Mouse (Mus musculus) cerebellum, adult 9-11 months (tissue): Measurements from ENCODE around the gene Ikzf1.

Experiments used
- DNase-seq: peaks from one replicate; pipeline ENCODE4 v3.0.0; 2022

The Ikzf1 gene

DNA sequence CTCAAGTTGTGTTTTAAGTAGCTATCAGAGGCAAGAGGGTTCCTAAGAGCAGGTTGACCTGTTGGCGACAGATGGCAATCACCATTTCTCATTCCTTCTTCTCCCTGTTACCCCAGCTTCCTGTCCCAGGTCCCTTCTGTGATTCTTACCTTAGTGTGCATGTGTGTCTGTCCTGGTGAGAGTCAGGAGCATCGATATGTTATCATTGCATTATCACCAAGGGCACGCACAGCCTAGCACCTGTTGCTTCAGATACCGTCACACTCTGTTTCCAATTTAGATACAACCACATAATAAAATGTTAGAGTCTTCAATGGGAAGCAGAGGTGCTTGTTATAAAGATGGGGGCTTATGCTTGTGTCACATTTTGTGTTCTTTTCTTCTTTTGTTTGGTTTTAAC lies 87.4 kb downstream of the Ikzf1 start:
- no peak for DNase-seq

DNA sequence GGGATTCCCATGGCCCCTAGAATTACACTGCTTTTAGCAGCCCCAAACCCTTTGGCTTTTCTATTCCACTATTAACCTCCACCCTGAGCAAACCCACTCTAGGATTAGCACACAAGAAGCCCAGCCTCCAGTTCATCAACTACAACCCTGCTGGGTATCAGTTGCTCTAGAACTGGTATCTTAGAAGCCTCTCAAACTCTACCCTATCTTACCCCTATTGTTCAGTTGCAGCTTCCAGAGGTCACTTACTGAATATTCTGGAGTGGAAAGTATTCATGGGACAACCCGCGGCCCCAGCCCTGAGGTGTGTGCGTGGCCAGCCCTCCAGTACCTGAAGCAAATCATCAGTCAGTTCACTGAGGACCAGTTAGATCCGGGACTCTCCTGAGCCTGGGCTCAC lies 89.6 kb downstream of the Ikzf1 start:
- no peak for DNase-seq

DNA sequence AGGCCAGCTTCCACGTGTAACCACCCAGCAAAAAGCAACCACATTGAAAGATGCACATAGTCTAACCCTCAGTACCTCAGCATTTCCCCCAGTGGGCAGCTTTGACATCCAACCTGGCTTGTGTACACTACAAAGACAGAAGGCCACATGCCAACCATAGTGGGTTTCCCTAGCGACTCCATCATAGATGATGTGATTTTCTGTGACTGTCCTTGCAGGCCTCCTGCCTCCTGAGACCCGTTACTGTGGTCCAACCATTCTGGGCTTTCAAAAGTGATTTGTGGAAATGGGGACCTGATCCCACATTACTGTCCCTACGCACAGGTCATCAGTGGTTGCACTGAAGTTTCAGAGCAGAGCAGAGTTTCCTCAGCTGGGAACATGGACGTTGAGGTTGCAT lies 90.1 kb downstream of the Ikzf1 start:
- no peak for DNase-seq

DNA sequence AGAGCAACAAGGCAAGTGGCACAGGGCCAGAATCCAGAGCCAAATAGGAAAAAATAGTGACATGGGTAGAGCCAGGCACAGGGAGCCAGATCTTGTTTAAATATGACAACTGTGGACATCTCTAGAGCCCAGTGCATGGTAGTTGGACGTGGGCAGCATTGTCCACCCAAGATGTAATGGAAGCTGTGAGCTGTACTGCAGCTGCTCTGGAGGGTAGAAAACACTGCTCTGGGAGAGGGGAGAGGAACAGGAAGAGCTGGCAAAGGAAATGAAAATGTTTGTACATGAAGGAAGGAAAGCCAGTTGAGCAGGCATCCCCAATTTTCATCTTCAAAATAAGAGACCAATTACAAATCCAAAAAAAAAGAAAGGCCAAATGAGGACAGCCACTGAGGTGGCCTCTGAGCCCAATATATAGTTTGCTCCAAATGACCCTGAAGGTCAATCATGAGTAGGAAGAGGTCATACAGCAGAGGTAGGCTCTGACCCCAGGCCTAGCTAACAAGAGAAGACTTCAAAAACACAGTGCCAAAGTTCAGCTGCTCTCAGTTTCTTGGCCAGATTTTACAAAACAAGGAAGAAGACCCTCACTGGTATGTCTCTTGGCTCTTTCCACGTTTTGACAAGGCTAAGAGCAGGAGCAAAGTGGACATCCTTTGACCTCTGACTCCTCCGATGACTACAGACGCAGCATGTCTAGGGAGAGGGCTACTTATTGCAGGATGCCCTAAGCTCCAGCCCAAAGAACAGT lies 91.4 kb downstream of the Ikzf1 start:
- DNase-seq, result no peak

DNA sequence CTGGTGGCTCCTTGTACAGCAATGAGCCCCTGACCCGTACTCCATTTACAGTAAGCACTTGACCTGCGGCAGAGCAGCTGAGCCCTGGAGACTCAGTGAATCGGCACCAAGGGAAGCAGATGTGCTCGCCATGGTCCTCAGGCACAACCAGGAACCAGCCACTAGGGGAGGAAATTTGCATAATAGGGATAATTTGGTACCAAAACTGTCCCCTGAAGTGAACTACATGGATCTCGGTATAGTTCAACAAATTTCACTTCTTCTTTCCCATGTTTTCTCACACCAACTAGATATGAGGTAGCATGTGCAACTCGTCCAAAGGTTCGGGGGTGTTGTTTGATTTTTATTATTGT lies 92.0 kb downstream of the Ikzf1 start:
- DNase-seq, result no peak

DNA sequence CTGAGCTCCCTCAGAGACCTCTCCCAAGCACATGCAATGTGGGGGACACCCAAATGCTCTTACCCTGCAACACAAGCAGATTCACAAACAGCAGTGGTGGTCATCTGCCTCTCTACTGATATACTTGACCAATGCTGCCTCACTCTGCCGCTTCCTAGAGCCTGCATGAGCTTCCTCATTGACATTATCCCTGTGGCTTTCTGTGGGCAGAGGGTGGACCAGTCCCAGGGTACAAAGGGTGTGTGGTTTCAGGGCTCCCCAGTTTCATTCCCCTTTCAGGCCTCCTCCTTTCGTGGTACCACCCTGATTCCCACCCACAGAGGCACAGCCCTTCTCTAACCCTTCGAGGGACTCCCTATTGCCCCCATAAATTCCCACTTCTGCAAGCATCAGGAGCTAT lies 92.4 kb downstream of the Ikzf1 start:
- no peak for DNase-seq

DNA sequence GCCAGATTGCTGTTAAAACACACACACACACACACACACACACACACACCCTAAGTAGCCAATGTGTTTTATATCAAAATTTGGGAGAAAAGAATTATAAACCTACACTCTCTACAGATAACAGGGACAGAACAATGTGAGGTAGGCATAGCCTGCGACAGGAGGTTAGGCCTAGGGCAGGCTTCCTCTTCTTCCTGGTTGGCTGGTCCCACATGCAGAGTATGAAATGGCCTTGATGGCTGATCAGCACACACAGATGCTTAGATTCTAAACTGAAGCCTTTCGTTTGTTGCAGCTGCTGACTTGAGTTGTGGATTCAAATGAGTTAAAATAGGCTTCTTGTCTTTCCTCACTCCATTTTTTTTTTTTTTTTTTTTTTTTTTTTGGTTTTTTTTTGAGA lies 93.0 kb downstream of the Ikzf1 start:
- DNase-seq, result no peak

DNA sequence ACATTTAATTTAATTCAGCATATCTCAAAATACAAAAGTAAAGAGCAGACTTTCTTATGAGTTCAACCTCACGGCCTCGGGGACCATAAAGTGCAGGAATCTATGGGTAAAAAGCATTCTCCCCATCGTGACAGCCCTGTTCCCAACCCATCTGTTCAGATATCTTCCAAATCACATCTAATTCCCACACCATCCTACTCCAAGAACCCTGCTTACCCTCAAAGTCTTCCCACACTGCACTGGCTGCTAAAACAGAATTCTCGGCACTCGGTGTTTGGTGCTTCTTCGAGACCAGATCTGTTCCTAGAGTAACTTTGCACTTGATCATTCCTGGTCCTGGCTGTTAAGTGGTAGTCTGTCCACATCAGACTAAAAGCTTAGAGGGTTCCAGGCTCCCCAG lies 93.5 kb downstream of the Ikzf1 start:
- no peak for DNase-seq

DNA sequence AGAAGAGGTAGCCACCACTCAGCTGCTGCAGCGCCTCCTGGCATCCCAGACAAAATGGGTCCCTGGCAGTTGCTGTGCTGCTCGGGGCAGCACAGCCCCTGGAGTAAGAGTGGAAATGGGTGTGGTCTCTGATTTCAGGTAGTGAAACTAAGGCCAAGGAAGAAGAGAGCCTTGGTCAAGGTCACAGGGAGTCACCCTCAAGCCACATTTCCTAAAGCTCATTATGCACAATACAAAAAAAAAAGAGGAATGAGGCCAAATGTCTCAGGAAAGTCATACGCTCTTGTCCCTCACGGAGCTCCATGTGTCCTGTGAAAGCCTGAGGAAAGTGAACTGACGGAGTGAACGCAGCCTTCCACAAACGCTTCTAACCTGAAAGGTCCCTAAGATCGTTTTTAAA lies 96.9 kb downstream of the Ikzf1 start:
- DNase-seq, result no peak

DNA sequence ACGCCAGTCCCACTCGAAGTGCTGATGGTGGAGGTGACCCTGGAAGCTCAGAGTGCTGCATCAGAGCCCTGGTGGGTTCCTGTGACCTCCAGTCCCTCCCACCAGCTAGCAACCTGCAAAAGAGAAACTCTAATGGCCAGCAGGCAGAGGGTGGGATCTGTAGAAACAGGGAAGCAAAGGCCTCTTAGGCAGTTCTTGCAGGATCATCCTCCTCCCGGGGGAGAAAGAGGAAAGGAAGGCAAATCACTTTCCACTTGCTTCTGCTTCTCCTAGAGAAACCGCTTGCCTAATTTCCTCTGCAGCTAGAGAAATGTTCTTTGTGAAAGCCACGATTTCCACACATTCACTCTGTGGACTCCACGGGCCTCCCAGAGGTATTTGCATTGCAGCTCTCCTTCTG lies 100.7 kb downstream of the Ikzf1 start:
- no peak for DNase-seq

DNA sequence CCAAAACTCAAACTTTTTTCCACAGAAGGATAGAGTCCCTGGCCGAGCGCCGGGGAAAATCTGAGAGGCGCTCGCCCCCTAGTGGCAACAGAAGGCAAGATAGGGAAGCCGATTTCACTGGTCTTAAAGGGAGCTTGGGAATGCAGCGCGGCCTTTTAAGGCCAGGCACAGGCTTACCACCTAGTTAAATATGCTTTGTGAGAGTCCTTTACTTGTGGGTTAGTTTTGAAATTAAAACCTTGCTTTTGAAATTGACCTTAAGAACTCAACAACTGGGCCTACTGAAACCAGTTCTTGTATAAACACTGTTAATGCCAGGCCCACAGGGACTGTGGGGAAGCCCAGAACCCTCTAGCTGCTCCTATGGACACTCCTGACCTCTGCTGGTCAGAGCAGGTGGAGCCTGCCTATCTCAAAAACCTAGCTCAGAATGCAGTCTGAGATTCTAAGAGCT lies 103.7 kb downstream of the Ikzf1 start:
- peak; percentile 40 for DNase-seq

DNA sequence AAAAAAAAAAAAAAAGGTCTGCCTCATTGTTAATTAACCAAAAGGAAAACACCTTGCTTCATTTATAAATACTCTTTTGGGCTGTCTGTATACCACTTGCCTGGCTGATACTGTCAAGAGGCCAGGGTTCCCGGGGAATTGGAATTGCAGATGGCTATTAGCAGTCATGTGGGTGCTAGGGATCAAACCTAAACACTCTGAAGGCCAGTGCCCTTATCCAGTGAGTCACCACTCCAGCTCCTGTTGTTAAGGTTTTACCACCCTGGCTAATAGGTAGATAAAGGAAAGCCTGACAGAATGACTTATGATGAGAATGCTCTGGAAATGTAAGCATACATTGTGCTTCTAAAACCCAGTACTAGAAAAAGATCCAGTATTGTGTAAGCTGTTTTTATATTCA lies 109.8 kb downstream of the Ikzf1 start:
- no peak for DNase-seq

DNA sequence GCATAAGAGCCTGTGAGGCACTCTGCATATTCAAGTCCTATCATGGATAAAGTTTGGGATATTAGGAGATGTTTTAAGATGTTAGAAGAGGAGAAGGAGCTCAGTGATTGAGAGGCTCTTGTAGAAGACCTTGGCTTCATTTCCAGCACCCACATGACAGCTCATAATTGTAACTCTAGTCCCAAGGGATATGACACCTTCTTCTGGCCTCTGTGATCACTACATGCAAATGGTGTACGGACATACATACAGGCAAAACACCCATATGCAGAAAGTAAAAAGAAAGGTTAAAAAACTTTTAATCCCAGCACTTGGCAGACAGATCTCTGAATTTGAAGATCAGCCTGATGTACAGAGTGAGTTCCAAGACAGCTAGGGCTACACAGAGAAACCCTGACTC lies 113.9 kb downstream of the Ikzf1 start:
- DNase-seq, result no peak

DNA sequence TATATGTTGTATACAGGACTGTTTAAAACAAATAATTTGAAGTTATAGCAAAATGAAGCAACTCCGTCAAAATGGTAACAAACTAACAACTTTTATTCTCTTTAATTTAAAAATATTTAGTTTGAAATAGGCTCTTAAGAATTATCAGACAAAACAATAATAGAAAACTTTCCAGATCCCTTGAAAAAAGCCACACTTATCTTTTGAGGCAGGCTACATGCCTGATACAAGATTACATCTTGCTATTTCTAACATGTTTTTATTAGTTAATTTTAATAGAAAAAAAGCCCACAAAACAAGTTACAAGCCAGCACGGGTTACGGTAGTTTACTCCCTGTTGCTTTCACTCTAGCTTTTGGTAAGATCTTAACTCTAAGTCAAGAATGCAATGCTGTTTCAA lies 115.5 kb downstream of the Ikzf1 start:
- no peak for DNase-seq

DNA sequence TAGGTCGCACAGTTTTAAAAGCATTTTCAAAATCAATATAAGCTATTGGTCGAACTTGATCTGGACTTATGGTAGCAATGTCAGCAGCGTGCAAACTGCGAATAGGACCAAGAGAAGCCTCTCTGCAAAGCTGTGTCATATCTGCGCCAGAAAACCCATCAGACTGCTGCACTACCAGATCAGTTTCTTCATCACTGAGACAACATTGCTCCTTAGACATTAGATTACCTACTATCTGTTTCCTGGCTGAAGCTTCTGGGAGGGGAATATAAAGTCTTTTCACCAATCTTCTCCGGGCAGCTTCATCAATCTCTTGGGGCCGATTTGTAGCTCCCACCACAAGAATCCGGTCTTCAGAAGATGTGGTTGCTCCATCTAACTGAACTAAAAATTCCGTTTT lies 116.3 kb downstream of the Ikzf1 start:
- no peak for DNase-seq

DNA sequence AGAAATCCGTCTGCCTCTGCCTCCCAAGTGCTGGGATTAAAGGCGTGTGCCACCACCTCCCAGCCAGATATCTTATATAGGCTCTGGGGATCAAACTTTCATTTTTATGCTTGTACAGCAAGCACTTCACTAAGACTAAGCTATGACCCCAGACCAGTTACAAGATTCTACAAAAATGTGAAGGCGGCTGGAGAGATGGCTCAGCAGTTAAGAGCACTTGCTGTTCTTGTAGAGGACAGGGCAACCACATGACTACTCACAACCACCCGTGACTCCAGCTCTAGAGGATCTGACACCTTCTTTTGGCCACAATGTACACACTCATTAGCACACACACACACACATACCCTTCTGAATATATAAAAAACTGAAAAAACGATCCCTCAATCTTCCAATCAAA lies 119.6 kb downstream of the Ikzf1 start:
- DNase-seq, result no peak

DNA sequence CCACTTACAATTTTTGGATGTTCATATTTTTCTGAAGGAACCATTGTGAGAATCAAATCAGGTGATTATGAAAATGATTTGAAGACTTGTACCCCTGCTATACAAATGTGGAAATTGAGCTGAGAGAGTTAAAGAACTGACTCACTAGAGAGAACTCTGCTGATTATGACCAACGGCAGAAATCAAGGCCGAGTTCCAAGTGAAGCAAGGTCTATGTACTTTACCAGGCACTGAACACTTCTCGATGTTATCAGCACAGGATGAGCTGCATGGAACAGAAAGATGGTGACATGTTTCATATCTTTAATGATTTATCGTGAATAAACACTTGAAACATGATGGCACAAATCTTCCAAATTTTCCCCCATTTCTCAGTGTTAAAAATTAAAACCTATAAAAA lies 121.1 kb downstream of the Ikzf1 start:
- no peak for DNase-seq

DNA sequence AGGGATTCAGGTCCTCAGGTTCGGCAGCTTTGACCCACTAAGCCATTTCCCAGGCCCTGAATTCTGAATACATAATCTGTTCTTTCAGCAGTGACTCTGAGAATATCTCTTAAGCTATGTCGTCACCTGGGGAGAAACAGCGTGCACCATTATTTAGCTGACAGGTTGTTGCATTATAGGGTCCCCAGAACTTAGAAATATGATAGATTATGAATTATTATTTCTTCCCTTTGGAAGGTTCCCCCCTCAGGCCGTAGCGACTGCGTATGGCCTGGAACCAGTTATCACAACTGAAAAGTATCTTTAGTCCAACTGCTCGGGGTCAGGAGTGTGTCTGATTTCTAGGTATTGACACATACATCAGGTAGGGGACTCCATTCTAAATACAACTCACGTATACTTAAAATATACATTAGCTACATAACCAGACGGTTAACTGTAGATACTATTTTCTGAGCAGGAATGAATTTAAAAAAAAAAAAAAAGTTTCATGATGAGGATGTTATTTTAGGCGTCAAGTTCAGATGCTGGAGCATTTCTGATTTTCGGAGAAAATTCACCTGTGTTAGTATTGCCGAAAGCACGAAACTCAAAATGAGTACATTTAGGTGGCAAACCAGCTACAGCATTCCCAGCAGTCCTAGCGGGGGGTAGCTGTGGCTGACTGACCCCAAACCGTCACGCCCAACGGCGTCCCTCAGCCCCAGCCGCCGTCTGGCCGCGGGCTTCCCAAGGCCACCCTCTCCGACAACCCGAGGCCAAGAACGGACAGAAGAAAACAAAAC lies 123.4 kb downstream of the Ikzf1 start:
- DNase-seq, result no peak

DNA sequence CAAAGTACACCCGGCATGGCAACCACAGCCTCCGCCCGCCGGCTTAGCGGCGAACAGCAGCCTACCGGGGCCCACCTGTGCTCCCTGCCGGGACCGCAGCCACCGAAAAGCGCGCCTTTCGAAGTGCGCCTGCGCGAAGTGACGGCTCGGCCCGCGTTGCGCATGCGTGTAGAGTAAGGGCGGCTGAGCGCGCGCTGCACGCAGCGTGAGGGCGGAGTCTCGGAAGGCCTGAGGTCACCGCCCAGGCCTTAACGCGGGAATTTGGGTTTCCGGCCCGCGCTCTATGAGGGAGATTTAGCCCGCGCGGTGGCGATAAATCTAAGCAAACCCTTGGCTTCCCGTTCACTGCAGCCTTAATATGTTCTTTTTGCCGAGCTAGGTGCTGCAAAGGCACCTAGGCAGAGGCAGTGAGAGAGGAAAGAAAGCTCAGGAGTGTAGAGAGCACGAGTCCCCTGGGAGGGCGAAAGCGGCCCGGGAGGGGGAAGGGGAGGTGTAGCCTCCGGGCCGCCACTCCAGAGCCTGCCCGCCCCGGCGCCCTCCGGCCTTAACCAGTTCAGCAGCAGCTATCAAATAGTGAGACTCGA lies 124.1 kb downstream of the Ikzf1 start, which contains the start of gene Fignl1:
Fignl1 (minus strand) TSS at position 143 of the 584 bp plus-strand sequence.
- peak; percentile 94 for DNase-seq

DNA sequence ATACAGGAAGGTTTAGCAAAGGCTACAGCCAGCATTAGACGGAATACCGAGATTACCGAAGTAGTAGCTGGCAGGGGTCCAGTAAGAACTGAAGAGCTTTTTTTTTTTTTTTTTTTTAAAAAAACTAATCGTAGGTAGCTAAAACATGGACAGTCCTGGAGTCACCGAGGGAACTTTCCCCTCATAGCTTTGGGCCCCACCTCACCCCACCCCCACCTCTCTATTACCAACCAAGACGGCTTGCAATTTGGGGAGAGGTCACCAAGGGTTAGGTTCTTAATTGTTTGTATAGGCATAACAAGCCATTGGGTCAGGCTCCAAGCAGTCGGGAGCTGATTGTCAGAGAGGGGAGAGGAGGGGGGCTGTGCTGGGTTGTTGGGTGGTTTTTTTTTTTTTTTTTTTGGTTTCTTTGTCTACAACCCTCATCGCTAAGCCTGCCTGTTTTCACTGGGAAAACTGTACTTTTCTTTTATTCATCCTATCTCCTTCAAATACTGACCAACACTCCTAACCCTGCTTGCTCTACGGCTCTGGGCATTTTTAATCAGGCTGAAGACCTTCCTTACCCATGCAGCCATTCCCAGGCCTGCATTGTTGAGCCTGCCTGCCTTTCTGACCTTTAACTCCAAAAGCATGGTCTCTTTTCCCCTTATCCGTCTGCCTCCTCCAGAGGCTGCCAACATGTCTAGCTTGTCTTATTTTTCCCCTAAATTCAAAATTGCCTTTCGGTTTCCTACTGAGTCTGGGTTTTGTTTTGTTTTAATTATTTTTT lies 124.8 kb downstream of the Ikzf1 start:
- DNase-seq, result peak; percentile 31

DNA sequence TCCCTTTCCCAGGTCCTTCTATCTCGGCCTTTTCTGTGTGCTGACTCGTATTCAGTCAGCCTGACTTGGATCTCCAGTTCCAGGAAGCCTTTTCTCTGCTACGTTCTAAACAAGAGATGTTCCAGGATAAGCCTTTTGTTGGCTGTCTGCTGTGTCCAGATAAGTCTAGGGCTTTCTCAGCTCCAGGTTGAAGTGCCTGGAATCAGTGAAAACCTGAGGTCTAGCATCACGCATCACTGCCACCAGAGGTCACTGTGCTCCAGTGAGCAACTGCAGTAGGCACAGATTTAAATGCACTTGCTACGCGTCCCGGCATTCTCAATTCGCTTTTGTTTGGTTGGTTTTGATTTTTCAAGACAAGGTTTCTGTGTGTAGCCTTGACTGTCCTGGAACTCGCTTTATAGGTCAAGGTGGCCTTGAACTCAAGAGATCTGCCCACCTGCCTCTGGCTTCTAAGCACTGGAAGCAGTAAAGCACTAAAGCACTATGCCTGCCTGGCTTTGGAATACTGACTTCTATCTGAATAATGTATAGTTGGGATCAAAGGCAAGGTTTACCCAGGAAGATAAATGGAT lies 127.2 kb downstream of the Ikzf1 start:
- DNase-seq, result peak; percentile 44

DNA sequence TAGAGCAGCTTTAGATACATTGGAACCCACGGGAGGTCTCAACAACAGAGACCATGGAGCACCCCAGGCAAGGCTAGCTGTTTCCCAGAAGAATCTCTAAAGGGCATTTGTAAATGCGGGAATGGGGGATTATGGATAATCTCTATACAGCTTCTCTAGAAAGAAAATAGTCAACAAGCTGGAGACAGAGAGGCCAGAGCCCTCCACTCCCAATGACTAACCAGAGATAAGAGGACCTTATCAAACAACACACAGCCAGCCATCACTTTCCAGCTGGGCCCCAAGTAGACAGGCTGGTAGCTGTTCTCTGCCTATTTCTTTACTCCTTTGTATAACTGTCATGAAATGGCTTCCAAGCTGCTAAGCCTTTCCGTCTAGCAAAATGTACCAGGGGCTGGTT lies 130.9 kb downstream of the Ikzf1 start:
- no peak for DNase-seq

DNA sequence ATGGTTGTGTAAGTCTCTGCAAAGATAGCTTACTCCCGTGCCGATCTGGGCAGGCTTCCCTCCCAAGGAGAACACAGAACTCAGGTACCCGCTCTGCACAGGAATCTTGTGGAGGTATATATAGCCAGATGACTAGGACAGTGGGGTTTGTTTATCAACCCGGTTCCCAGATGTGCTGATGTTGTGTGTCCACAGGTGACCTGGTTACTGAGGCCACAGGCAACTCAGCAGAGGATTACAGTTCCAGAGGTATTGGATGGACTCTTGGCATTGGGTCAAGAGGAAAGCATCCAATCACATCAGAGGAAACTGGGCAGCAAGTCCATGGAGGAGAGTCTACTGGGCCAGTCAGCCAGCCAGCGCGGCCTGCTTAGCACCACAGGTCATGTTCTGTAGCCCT lies 134.0 kb downstream of the Ikzf1 start:
- DNase-seq, result no peak
